Mouse (Mus musculus) thymus, adult 2 months (tissue): Measurements from ENCODE around the gene Plekhg6. TPM values are rescaled to one million over a fixed set of nuclear protein-coding genes. Genes with fewer than 3 reads are reported as not detected.
A peak's percentile ranks its signal among the peaks of the same experiment; 100 is the strongest.

Experiments used
- DNase-seq: peaks from one replicate; pipeline ENCODE4 v3.0.0; 2021
- H3K27ac ChIP-seq: fragments of 200-500 bp; 2 replicates; pipeline ENCODE4 v1.5.1; 2012; ENCODE audit warnings: low read length, control low read depth; ENCODE audit not compliant: control insufficient read depth, insufficient read depth
- H3K27me3 ChIP-seq: fragments of 200-500 bp; 2 replicates; pipeline ENCODE4 v1.6.1; 2012; ENCODE audit warnings: mild to moderate bottlenecking, low read length, moderate library complexity, mixed read lengths; ENCODE audit not compliant: control insufficient read depth, insufficient read depth
- H3K36me3 ChIP-seq: fragments of 200-500 bp; 2 replicates; pipeline ENCODE4 v1.6.1; 2012; ENCODE audit warnings: mild to moderate bottlenecking, low read length, moderate library complexity; ENCODE audit not compliant: control insufficient read depth, insufficient read depth
- H3K4me1 ChIP-seq: fragments of 200-500 bp; replicated peaks from 2 replicates; pipeline ENCODE4 v1.6.1; 2012; ENCODE audit warnings: low read length; ENCODE audit not compliant: control insufficient read depth, insufficient read depth
- H3K4me3 ChIP-seq: fragments of 200-500 bp; 2 replicates; pipeline ENCODE4 v1.5.1; 2012; ENCODE audit warnings: mild to moderate bottlenecking, low read length, control low read depth, moderate library complexity; ENCODE audit not compliant: control insufficient read depth, insufficient read depth
- CTCF ChIP-seq: fragments of 200-500 bp; IDR thresholded peaks from 2 replicates; pipeline ENCODE4 v1.5.1; 2012; ENCODE audit warnings: mild to moderate bottlenecking, control low read depth, low read length, moderate library complexity, borderline replicate concordance; ENCODE audit not compliant: control insufficient read depth, poor library complexity, insufficient read depth; ENCODE audit errors: extremely low read depth
- POLR2A ChIP-seq: fragments of 200-500 bp; IDR thresholded peaks from 2 replicates; pipeline ENCODE4 v1.6.1; 2012; ENCODE audit warnings: mild to moderate bottlenecking, low read length, control low read depth, moderate library complexity; ENCODE audit not compliant: control insufficient read depth, poor library complexity, insufficient read depth; ENCODE audit errors: extremely low read depth
- WGBS: fragments of 180-500 bp; shearing (Covaris S2); methylation state at CpG from one replicate; pipeline ENCODE4 v1.1.7; 2018; 5-methylcytosine and 5-hydroxymethylcytosine counted together
- polyA plus RNA-seq: library from polyadenylated mRNA; depleted of rRNA; stranded (reverse); fragments of >200 nt; gene quantifications from 2 replicates; pipeline ENCODE4 v1.2.3, GENCODE M21; 2012

Plekhg6 gene
- polyA plus RNA-seq, 1 experiment: 2.5 TPM

DNA sequence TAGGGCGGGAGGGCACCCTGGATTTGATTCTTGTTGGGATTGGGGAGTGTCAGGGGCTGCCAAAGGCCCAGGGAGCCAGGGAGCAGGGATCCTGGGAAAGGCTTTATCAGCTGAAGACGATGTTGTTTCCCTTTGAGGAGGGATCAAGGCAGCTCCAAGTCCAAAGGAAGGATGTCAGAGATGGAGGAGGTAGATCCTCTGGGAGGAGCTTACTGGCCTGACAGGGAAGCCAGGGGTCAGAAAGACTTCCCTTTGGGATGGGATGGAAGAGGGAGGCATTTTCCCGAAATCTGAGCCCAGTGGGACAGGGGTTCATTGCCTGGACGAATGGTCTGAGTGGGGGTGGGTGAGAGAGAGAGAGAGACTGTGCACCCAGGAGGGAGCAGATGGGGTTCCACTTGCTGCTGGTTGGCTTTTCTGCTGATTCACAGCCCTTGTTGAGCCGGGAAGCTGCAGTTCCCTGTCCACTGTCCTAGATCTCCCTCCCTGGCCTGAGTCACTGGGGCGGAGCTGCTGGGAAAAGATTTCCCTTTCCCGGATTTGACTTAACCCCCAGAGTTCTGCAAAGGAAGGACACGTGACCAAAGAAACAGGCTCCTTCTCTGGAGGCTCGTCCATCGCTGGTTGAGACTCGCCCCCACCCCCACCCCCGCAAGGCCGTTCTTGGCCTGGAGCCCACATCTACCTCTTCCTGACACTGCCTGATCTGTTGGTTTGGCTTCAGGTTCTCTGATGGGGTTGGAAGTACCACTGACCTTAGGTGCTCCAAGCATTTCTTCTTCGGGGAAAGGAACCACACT, 26.0 kb downstream of the Plekhg6 start:
- 23% methylated on average over 14 of the region's 14 CpGs for WGBS
- Histone ChIP-seq H3K27me3 (no peaks in the 10 kb centered on the region), H3K4me1 (peaks cover 59% of the 10 kb centered on the region), H3K4me3 (peak overlapping the region; percentile 6; the same call in 1 of the 2 replicates), H3K27ac (peak overlapping the region; percentile 89), H3K36me3 (peaks cover 26% of the 10 kb centered on the region)
- no peak for TF ChIP-seq CTCF
- no peak for TF ChIP-seq POLR2A
- DNase-seq: no peak

DNA sequence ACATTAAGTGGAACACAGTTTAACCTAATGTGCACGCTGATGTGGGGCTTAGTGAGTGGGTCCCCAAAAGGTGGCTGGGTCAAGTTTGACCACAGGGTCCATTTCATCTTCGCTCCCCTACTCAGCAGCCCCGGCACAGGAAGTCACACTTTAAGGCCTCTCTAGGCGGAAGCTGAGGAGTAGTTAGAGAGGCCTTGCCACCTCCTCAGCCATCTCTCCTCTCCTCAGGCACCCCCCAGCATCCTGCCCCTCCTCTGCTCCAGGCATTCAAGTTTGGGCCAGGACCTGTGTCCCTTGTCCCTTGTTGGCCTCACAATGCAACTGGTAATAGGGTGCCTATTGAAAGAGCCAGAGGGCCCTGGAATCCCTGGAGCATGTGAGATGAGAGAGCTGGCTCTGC, 26.9 kb downstream of the Plekhg6 start:
- Histone ChIP-seq H3K27me3 (no peaks in the 10 kb centered on the region), H3K27ac (peak overlapping the region; percentile 89), H3K4me3 (peak overlapping the region; percentile 39), H3K4me1 (peaks cover 65% of the 10 kb centered on the region), H3K36me3 (peaks cover 17% of the 10 kb centered on the region)
- peak; percentile 74 for DNase-seq
- 9% methylated on average over 4 of the region's 4 CpGs for WGBS
- TF ChIP-seq CTCF: no peak
- no peak for TF ChIP-seq POLR2A

DNA sequence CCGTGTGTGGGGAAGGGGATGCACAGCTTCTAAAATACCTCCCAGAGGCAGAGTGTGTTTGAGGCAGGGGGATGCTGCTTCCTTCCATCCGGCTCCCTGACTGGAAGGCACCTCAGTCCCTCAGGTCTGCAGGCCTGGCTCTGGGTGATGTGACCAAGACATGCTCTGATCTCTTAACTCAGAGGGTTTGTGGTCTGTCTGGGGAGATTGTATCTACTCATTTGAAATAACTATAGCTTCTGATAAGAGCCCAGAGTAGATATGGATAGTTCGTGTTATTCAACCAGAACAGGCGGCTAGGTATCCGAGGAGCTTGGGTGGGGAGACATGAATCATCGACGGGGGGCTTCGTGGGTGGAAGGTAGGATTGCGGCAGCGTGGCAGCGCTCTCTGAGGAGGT, 27.4 kb downstream of the Plekhg6 start:
- Histone ChIP-seq H3K36me3 (peaks cover 13% of the 10 kb centered on the region), H3K4me1 (peaks cover 70% of the 10 kb centered on the region), H3K27ac (peak overlapping the region; percentile 89), H3K27me3 (no peaks in the 10 kb centered on the region), H3K4me3 (peak overlapping the region; percentile 39)
- no peak for DNase-seq
- TF ChIP-seq POLR2A (no peak), CTCF (peak; percentile 13; the same call in 1 of the 2 replicates)
- 14% methylated on average over 11 of the region's 11 CpGs for WGBS

- 14% methylated on average over 4 of the region's 4 CpGs for WGBS
- peak overlapping the region; percentile 89 for H3K27ac ChIP-seq
- H3K27me3 ChIP-seq: no peaks in the 10 kb centered on the region
- TF ChIP-seq POLR2A (no peak), CTCF (no peak)
- H3K36me3 ChIP-seq: peaks cover 8% of the 10 kb centered on the region
- H3K4me3 ChIP-seq: peak overlapping the region; percentile 39
- H3K4me1 ChIP-seq: peaks cover 72% of the 10 kb centered on the region
- DNase-seq: no peak
These were observed 27.8 kb downstream of the Plekhg6 start for GRCm38 (mm10) chr6:125352811-125353210.

DNA sequence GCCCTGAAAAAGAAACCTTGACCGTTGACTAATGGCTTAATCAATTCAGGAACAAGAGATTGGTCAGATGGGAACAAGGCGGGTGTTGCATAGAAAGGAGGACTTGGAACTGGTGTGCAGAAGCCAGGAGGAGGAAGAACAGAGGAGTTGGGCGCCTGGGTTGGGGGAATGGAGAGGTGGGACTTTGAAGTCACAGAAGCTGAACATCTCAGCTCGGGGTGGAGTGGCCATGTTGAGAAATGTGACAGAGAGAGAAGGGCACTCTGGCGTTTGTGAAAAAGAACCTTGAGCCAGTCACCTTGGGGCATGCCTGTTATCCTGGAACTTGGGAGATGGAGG, 28.6 kb downstream of the Plekhg6 start:
- peaks cover 68% of the 10 kb centered on the region for H3K4me1 ChIP-seq
- DNase-seq: no peak
- peaks cover under 1% of the 10 kb centered on the region; the same call in 1 of the 2 replicates for H3K36me3 ChIP-seq
- WGBS: 63% methylated on average over 5 of the region's 5 CpGs
- TF ChIP-seq POLR2A (no peak), CTCF (no peak)
- peak overlapping the region; percentile 89 for H3K27ac ChIP-seq
- no peaks in the 10 kb centered on the region for H3K27me3 ChIP-seq
- H3K4me3 ChIP-seq: no peak overlapping the region; the same call in none of the 2 replicates

DNA sequence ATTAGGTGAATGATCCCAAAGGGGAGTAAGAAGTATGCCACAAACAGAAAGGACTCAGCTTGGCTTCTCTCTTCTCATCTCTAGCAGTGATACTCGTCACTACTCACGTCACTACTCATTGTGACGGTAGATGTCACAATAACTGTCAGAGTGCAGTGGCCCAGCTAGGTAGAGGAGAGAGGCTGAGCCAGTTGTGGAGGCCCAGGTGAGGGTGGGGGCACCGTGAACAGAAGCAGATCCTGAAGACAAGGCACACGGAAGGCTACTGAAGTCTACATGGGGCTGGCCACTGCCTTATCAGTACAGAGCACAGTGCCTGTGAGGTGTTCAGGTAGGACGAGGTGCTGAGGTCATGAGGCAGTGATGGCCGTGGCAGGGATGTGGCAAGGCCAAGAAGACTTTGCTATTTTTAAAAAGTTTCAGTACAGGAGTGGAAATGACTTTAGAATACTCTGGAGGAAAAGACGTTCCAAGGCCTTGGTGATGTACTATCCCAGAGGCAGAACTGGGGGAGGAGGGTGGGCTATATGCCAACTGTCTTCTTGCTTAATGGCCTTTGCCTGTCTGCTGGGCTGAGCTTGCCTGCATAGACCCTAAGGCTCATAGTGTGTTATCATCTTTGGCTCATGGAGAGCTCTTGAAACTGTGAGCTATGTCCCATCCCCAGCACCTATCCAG, 29.1 kb downstream of the Plekhg6 start:
- peak overlapping the region; percentile 89 for H3K27ac ChIP-seq
- 66% methylated on average over 8 of the region's 8 CpGs for WGBS
- no peak for DNase-seq
- H3K36me3 ChIP-seq: no peaks in the 10 kb centered on the region
- peak overlapping the region; percentile 18 for H3K4me3 ChIP-seq
- TF ChIP-seq POLR2A: no peak
- no peak for TF ChIP-seq CTCF
- H3K27me3 ChIP-seq: no peaks in the 10 kb centered on the region
- H3K4me1 ChIP-seq: peaks cover 64% of the 10 kb centered on the region
